Mouse (Mus musculus): ENCODE measurements at regions not wholly inside any gene's neighbourhood (a gene's known extent, or its start where the extent isn't known, plus 50 kb on each side); places are given as distances from the start of the nearest gene placed in this dataset.
A peak's percentile ranks its signal among the peaks of the same experiment; 100 is the strongest.

DNA sequence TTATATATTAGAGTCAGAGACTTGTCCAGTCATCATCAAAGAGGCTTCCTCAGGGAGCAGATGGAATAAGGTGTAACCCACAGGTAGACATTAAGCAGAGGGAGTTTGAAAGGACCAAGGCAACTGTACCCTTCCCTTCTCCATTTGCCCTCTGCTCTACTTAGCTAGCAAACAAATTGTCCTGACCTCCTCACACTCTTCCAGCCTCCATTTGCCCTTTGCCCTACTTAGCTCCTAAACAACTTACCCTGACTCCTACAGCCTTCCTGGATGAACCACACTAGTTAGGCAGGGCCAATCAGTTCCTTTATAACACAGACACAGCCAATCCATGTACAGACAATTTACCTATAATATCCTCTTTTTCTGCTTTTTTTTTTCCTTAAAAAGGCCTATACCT, 273.5 kb upstream of the Chl1 start:
- H3K27ac ChIP-seq (ENCODE audit: control insufficient read depth, insufficient read depth, low read depth, low read length) = no peak overlapping the region
- TF ChIP-seq CTCF (IDR thresholded peaks at IDR 0.05; ENCODE audit: control insufficient read depth, insufficient read depth, insufficient replicate concordance, low read depth, low read length) (no peak), POLR2A (IDR thresholded peaks at IDR 0.05; ENCODE audit: control insufficient read depth, low read depth, low read length) (no peak)
- no peak overlapping the region for H3K4me3 ChIP-seq (ENCODE audit: control insufficient read depth, low read depth, low read length)
- H3K4me1 ChIP-seq (ENCODE audit: control insufficient read depth, insufficient read depth, low read length) = no peaks in the 10 kb centered on the region
- no peaks in the 10 kb centered on the region for H3K27me3 ChIP-seq (ENCODE audit: control insufficient read depth, insufficient read depth, low read length)
- no peaks in the 10 kb centered on the region for H3K36me3 ChIP-seq (ENCODE audit: control insufficient read depth, insufficient read depth, low read length)

DNA sequence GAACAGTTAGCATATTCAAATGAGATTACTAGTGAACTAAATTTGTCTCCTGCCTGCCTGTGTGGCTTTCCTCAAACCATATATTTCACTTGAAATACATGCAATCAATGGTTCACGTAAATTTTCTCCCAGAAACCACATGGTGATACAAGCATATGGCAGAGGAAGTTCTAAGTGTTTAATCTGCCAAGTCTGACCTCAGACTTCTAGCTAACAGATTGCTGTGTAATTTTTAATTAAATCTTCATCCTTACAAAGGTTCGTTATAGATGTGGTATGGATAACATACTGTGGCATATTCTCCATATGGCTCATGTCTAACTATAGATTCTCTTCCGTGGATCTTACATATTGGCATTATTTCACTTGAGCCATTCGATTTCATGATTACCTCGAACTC, 241.4 kb upstream of the Chl1 start:
- H3K4me3 ChIP-seq (ENCODE audit: control insufficient read depth, low read depth, low read length) = no peak overlapping the region
- H3K4me1 ChIP-seq (ENCODE audit: control insufficient read depth, insufficient read depth, low read length) = no peaks in the 10 kb centered on the region
- no peaks in the 10 kb centered on the region for H3K27me3 ChIP-seq (ENCODE audit: control insufficient read depth, insufficient read depth, low read length)
- no peaks in the 10 kb centered on the region for H3K36me3 ChIP-seq (ENCODE audit: control insufficient read depth, insufficient read depth, low read length)
- TF ChIP-seq CTCF (IDR thresholded peaks at IDR 0.05; ENCODE audit: control insufficient read depth, insufficient read depth, insufficient replicate concordance, low read depth, low read length) = no peak
- no peak for TF ChIP-seq POLR2A (IDR thresholded peaks at IDR 0.05; ENCODE audit: control insufficient read depth, low read depth, low read length)
- no peak overlapping the region for H3K27ac ChIP-seq (ENCODE audit: control insufficient read depth, insufficient read depth, low read depth, low read length)

DNA sequence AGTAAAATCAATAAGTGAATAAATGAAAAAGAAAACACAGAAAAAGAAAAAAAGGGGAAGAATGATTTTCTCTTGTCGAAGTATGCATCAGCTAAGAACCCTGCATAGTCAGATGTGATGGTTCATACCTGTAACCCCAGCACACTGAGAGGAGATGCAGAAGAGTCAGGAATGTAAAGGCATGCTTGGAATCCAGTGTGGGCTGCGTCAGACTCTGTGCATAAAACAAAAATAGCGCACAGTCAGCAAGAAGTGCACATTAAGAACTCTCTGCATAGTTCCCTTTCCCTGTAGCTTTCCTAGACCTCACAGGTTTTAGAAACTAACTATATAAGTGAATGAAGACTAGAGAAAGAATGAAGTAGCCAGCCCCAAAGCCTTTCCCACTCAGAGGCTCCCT, 238.2 kb upstream of the Chl1 start:
- H3K27ac ChIP-seq (ENCODE audit: control insufficient read depth, insufficient read depth, low read depth, low read length) = no peak overlapping the region
- H3K36me3 ChIP-seq (ENCODE audit: control insufficient read depth, insufficient read depth, low read length) = no peaks in the 10 kb centered on the region
- no peak overlapping the region for H3K4me3 ChIP-seq (ENCODE audit: control insufficient read depth, low read depth, low read length)
- no peaks in the 10 kb centered on the region for H3K4me1 ChIP-seq (ENCODE audit: control insufficient read depth, insufficient read depth, low read length)
- no peak for TF ChIP-seq CTCF (IDR thresholded peaks at IDR 0.05; ENCODE audit: control insufficient read depth, insufficient read depth, insufficient replicate concordance, low read depth, low read length)
- no peak for TF ChIP-seq POLR2A (IDR thresholded peaks at IDR 0.05; ENCODE audit: control insufficient read depth, low read depth, low read length)
- H3K27me3 ChIP-seq (ENCODE audit: control insufficient read depth, insufficient read depth, low read length) = no peaks in the 10 kb centered on the region

DNA sequence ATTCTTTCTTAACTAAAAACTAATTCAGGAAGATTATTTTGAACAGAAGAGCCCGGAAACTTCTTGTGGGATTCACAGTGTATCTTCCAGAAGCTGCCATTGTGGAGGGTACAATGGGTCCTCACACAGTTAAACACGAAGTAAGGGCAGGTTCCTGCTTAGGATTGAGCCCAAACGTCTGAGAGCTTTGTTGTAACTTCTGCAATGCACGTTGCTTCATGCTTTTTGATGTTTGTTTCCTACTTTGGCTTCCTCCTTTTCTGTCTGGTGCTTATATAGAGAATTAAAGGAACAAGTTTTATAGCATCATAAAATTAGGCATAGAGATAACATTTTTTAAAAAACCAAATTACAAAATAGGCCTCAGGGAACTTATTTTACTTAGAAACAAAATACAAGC, 235.3 kb upstream of the Chl1 start:
- no peaks in the 10 kb centered on the region for H3K27me3 ChIP-seq (ENCODE audit: control insufficient read depth, insufficient read depth, low read length)
- no peaks in the 10 kb centered on the region for H3K36me3 ChIP-seq (ENCODE audit: control insufficient read depth, insufficient read depth, low read length)
- H3K27ac ChIP-seq (ENCODE audit: control insufficient read depth, insufficient read depth, low read depth, low read length) = no peak overlapping the region
- H3K4me1 ChIP-seq (ENCODE audit: control insufficient read depth, insufficient read depth, low read length) = no peaks in the 10 kb centered on the region
- H3K4me3 ChIP-seq (ENCODE audit: control insufficient read depth, low read depth, low read length) = no peak overlapping the region
- TF ChIP-seq POLR2A (IDR thresholded peaks at IDR 0.05; ENCODE audit: control insufficient read depth, low read depth, low read length) (no peak), CTCF (IDR thresholded peaks at IDR 0.05; ENCODE audit: control insufficient read depth, insufficient read depth, insufficient replicate concordance, low read depth, low read length) (no peak)

DNA sequence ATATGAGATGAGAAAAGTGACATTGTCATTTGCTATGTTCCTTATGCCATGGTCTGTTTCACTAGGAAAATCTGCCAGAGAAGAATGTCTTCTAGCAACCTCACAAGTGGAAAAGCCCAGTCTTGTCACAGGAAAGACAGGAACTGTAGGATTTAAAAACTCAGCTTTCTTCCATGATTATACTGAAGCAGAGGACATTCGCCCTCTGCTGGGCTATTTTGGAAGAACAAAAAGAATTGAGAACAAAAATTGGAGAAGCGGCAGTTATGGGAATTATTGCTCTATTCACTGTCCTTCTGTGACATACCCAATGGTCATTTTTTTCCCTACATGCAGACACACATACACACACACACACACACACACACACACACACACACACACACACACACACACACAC, 234.9 kb upstream of the Chl1 start:
- Histone ChIP-seq H3K4me1 (ENCODE audit: control insufficient read depth, insufficient read depth, low read length) (no peaks in the 10 kb centered on the region), H3K27ac (ENCODE audit: control insufficient read depth, insufficient read depth, low read depth, low read length) (no peak overlapping the region), H3K4me3 (ENCODE audit: control insufficient read depth, low read depth, low read length) (no peak overlapping the region), H3K27me3 (ENCODE audit: control insufficient read depth, insufficient read depth, low read length) (no peaks in the 10 kb centered on the region), H3K36me3 (ENCODE audit: control insufficient read depth, insufficient read depth, low read length) (no peaks in the 10 kb centered on the region)
- no peak for TF ChIP-seq POLR2A (IDR thresholded peaks at IDR 0.05; ENCODE audit: control insufficient read depth, low read depth, low read length)
- no peak for TF ChIP-seq CTCF (IDR thresholded peaks at IDR 0.05; ENCODE audit: control insufficient read depth, insufficient read depth, insufficient replicate concordance, low read depth, low read length)

DNA sequence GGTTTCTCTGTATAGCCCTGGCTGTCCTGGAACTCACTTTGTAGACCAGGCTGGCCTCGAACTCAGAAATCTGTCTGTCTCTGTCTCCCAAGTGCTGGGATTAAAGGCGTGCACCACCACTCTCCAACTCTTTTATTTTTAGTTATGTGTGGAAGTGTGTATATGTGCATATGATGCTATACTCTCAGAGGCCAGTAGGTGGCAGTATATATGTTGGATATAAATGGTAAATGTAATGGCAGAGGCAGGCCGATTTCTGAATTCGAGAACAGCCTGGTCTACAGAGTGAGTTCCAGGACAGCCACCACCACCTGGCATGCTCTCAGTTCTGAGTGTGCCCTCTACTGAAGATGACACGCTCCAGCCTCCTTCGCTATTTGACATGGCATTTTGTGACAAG, 214.4 kb upstream of the Chl1 start:
- H3K27me3 ChIP-seq (ENCODE audit: control insufficient read depth, insufficient read depth, low read length) = no peaks in the 10 kb centered on the region
- no peak overlapping the region for H3K4me3 ChIP-seq (ENCODE audit: control insufficient read depth, low read depth, low read length)
- TF ChIP-seq CTCF (IDR thresholded peaks at IDR 0.05; ENCODE audit: control insufficient read depth, insufficient read depth, insufficient replicate concordance, low read depth, low read length) = peak; percentile 9; the same call in 1 of the 2 replicates
- no peak for TF ChIP-seq POLR2A (IDR thresholded peaks at IDR 0.05; ENCODE audit: control insufficient read depth, low read depth, low read length)
- H3K4me1 ChIP-seq (ENCODE audit: control insufficient read depth, insufficient read depth, low read length) = no peaks in the 10 kb centered on the region
- H3K36me3 ChIP-seq (ENCODE audit: control insufficient read depth, insufficient read depth, low read length) = no peaks in the 10 kb centered on the region
- H3K27ac ChIP-seq (ENCODE audit: control insufficient read depth, insufficient read depth, low read depth, low read length) = no peak overlapping the region

DNA sequence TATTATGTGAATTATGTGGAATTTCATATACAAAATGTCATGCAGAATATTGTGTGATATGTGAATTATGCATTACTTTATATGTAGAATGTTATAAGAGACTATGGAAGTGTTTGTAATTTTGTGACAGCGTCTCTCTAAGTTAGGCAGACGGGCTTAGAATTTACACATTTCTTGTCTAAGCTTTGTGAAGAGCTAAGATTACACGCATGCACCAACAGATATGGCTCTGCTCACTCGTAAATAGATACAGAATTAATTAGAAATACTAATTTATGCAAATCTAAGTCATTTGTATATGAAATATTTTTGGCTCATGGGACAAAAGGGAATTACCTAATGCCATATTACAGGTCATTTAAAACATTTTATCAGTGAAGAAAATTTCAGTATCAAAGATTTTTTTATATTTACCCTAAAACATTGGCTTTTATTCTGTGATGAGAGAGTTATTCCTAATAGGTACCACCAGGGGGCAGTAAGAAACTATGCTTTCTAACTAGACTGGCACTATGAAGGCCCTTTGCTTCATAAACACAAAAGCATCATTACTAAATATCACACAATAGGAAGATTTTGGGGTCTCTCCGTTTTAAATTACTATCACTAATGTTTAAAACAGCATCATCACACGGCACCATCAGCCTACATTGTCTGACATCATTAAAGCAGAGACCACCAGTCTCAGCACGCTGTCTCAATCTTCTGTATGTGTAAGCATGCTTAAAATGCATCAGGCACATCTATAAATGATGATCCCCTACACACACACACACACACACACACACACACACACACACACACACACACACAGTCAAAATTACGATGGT, 203.8 kb upstream of the Chl1 start:
- Histone ChIP-seq H3K36me3 (ENCODE audit: control insufficient read depth, insufficient read depth, low read length) (no peaks in the 10 kb centered on the region), H3K27me3 (ENCODE audit: control insufficient read depth, insufficient read depth, low read length) (no peaks in the 10 kb centered on the region), H3K27ac (ENCODE audit: control insufficient read depth, insufficient read depth, low read depth, low read length) (no peak overlapping the region), H3K4me1 (ENCODE audit: control insufficient read depth, insufficient read depth, low read length) (no peaks in the 10 kb centered on the region), H3K4me3 (ENCODE audit: control insufficient read depth, low read depth, low read length) (no peak overlapping the region)
- TF ChIP-seq CTCF (IDR thresholded peaks at IDR 0.05; ENCODE audit: control insufficient read depth, insufficient read depth, insufficient replicate concordance, low read depth, low read length) = no peak
- no peak for TF ChIP-seq POLR2A (IDR thresholded peaks at IDR 0.05; ENCODE audit: control insufficient read depth, low read depth, low read length)

All from testis, adult 2 months (tissue).